Mouse (Mus musculus) liver, embryonic 13.5 days (tissue): ENCODE measurements around the gene Tpm3. TPM values are rescaled to one million over a fixed set of nuclear protein-coding genes. Genes with fewer than 3 reads are reported as not detected.

Experiments used
- ATAC-seq: fragments of 200-750 bp; cut with Nextera tagmentation; 2 replicates; pipeline ENCODE4 v1.8.0; 2017; ENCODE audit warnings: low read depth, mild to moderate bottlenecking, moderate number of reproducible peaks, moderate library complexity
- DNase-seq: peaks from one replicate; pipeline ENCODE4 v3.0.0; 2022
- H3K27ac ChIP-seq: fragments of 300-500 bp; sonication (generic); 2 replicates; pipeline ENCODE4 v1.5.1; 2015; ENCODE audit warnings: moderate library complexity, mild to moderate bottlenecking, inconsistent platforms
- H3K27me3 ChIP-seq: fragments of 300-500 bp; sonication (generic); 2 replicates; pipeline ENCODE4 v1.6.1; 2015; ENCODE audit warnings: mild to moderate bottlenecking, inconsistent platforms
- H3K36me3 ChIP-seq: fragments of 300-500 bp; sonication (generic); 2 replicates; pipeline ENCODE4 v1.6.1; 2015; ENCODE audit warnings: mild to moderate bottlenecking, inconsistent platforms
- H3K4me1 ChIP-seq: fragments of 300-500 bp; sonication (generic); replicated peaks from 2 replicates; pipeline ENCODE4 v1.6.1; 2015; ENCODE audit warnings: inconsistent platforms
- H3K4me2 ChIP-seq: fragments of 300-500 bp; sonication (generic); 2 replicates; pipeline ENCODE4 v1.6.1; 2015; ENCODE audit warnings: inconsistent platforms, mild to moderate bottlenecking, moderate library complexity
- H3K4me3 ChIP-seq: fragments of 300-500 bp; sonication (generic); replicated peaks from 2 replicates; pipeline ENCODE4 v1.5.1; 2015; ENCODE audit warnings: mild to moderate bottlenecking, inconsistent platforms
- H3K9ac ChIP-seq: fragments of 300-500 bp; sonication (generic); 2 replicates; pipeline ENCODE4 v1.6.1; 2015; ENCODE audit warnings: mild to moderate bottlenecking, inconsistent platforms
- H3K9me3 ChIP-seq: fragments of 300-500 bp; sonication (generic); replicated peaks from 2 replicates; pipeline ENCODE4 v1.6.1; 2016; ENCODE audit warnings: inconsistent platforms
- WGBS: fragments of 180-500 bp; shearing (Covaris S2); methylation state at CpG from one replicate; pipeline ENCODE4 v1.1.7; 2015; ENCODE audit not compliant: insufficient replicate concordance; 5-methylcytosine and 5-hydroxymethylcytosine counted together
- polyA plus RNA-seq: library from polyadenylated mRNA; unstranded; fragments of >200 nt; fragmentation: Nextera tagmentation; extraction: Ambion mirVana; gene quantifications from 2 replicates; pipeline ENCODE4 v1.2.1, GENCODE M21; 2015

Tpm3 gene
- polyA plus RNA-seq, 1 experiment from 2014 or later, result 246 TPM

DNA sequence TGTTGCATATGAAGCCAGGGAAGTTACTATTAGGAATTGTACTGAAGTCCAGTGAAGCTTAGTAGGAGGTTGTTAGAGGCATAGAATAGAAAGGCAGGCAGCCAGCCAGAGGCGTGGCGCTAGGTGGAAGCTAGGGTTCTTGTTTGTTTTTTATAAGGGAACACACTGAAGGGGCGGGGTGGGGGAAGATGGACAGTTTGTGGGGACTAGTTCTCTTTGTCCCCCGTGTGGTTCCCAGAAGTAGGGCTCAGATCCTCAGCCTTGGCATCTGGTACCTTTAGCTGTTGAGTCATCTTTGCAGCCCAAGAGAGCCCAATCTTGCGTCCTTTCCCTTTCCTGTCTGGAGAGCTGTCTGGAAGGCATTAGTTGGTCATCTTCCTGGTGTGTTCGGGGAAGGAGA, 12.8 kb downstream of the Tpm3 start:
- H3K4me2 ChIP-seq, result no peak overlapping the region
- ATAC-seq (no peak), DNase-seq (no peak)
- H3K4me1 ChIP-seq, result peaks cover 62% of the 10 kb centered on the region
- H3K27ac ChIP-seq, result no peak overlapping the region
- no peak overlapping the region for H3K4me3 ChIP-seq
- no peaks in the 10 kb centered on the region for H3K27me3 ChIP-seq
- 54% methylated on average over 6 of the region's 6 CpGs for WGBS
- no peaks in the 10 kb centered on the region for H3K9me3 ChIP-seq
- H3K36me3 ChIP-seq, result peaks cover 44% of the 10 kb centered on the region
- H3K9ac ChIP-seq, result no peak overlapping the region

DNA sequence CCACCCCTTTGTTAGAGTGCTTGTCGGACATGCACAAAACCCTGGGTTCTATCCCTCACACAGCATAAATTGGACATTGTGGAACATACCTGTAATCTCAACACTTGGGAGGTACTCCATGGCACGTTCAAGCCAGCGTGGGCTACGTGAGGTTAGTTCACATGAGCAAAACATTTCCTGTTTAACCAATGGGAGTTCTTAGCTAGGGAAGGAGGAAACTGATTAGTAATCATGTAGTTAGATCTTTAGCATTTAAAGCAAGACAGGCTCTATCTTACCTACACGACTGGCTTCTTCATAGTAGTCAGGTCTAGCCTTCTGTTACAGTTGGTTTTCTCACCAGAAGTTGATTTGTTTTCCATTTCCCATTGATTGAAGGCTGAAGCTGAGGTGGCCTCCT, 13.6 kb downstream of the Tpm3 start:
- peaks cover 52% of the 10 kb centered on the region for H3K36me3 ChIP-seq
- WGBS, result 37% methylated on average over 5 of the region's 5 CpGs

DNA sequence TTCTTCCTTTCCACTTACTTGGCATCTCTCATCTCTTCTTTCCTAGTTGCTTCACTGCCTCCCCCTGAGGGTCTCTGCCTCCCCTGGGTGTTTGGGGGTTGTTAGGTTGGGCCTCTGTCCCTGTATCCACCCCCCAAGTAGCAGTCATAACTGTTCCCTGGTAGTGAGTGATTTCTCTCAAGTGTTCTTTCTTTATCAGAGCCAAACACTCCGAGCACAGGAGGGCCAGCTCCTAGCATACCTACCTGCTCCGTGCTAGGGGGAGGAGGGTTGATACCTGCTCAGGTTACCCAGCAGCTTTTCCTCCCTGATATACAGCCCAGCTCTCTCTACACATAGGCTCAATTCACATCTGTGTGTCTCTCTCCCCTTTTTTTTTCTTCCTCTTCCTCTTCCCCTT, 16.2 kb downstream of the Tpm3 start:
- no peak for ATAC-seq
- 78% methylated on average over 2 of the region's 2 CpGs for WGBS

More for the DNA sequence above, 13.6 kb downstream of the Tpm3 start:
- H3K9me3 ChIP-seq, result no peaks in the 10 kb centered on the region
- no peak overlapping the region for H3K27ac ChIP-seq
- DNase-seq, result no peak
- H3K27me3 ChIP-seq, result no peaks in the 10 kb centered on the region
- peaks cover 54% of the 10 kb centered on the region for H3K4me1 ChIP-seq
- H3K9ac ChIP-seq, result no peak overlapping the region
- ATAC-seq, result no peak; the same call in 1 of the 2 replicates
- H3K4me3 ChIP-seq, result no peak overlapping the region
- no peak overlapping the region for H3K4me2 ChIP-seq

DNA sequence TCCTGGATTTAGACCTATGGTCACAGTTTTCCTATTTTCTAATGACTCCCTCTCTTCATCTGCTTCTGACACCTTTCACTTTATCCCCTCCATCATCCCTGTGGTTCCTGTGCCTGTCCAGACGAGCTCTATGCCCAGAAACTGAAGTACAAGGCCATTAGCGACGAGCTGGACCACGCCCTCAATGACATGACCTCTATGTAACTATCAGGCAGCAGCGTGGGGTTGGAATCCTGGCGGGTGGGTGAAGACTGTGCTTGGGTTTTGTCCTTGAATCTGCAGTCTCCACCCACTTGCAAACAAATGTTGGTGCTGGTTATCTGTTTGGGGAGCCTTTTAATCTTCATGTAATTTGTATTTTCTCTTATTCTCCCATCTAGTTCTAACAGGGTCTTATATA, 18.4 kb downstream of the Tpm3 start:
- no peak for ATAC-seq
- 66% methylated on average over 6 of the region's 6 CpGs for WGBS

More for the DNA sequence above, 16.2 kb downstream of the Tpm3 start:
- Histone ChIP-seq H3K27me3 (no peaks in the 10 kb centered on the region), H3K27ac (no peak overlapping the region), H3K9ac (no peak overlapping the region), H3K9me3 (no peaks in the 10 kb centered on the region), H3K4me1 (peaks cover 34% of the 10 kb centered on the region), H3K4me2 (no peak overlapping the region), H3K4me3 (no peak overlapping the region), H3K36me3 (peaks cover 76% of the 10 kb centered on the region)
- no peak for DNase-seq

DNA sequence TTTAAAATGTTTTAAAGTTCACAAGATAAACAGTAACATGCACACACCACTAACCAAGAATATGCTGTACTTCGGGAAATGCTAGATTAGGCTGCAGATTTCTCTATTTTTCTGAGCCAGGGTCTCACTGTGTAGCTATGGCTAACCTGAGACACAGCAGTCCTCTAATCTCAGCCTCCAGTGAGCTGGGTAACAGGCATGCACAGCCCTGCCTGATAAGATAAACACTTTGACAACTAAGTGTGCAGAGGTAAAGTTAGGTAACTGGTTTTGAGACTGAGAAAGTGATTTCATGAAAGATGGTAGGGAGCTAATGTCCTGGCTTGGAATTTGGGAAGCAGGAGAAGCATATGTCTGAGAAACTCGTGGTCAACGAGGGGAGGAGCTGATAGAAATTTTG, 22.0 kb downstream of the Tpm3 start:
- H3K27me3 ChIP-seq, result no peaks in the 10 kb centered on the region
- H3K27ac ChIP-seq, result no peak overlapping the region
- H3K36me3 ChIP-seq, result peaks cover 91% of the 10 kb centered on the region
- DNase-seq, result no peak
- H3K9me3 ChIP-seq, result no peaks in the 10 kb centered on the region
- H3K4me1 ChIP-seq, result peaks cover 8% of the 10 kb centered on the region; the same call in 1 of the 2 replicates
- 69% methylated on average over 3 of the region's 3 CpGs for WGBS
- H3K9ac ChIP-seq, result no peak overlapping the region
- ATAC-seq, result no peak
- no peak overlapping the region for H3K4me3 ChIP-seq
- no peak overlapping the region for H3K4me2 ChIP-seq

More for the DNA sequence above, 18.4 kb downstream of the Tpm3 start:
- no peaks in the 10 kb centered on the region for H3K9me3 ChIP-seq
- no peak for DNase-seq
- no peak overlapping the region for H3K27ac ChIP-seq
- H3K9ac ChIP-seq, result no peak overlapping the region
- H3K27me3 ChIP-seq, result no peaks in the 10 kb centered on the region
- H3K4me1 ChIP-seq, result peaks cover 14% of the 10 kb centered on the region
- H3K36me3 ChIP-seq, result peaks cover 97% of the 10 kb centered on the region
- no peak overlapping the region for H3K4me3 ChIP-seq
- no peak overlapping the region for H3K4me2 ChIP-seq

DNA sequence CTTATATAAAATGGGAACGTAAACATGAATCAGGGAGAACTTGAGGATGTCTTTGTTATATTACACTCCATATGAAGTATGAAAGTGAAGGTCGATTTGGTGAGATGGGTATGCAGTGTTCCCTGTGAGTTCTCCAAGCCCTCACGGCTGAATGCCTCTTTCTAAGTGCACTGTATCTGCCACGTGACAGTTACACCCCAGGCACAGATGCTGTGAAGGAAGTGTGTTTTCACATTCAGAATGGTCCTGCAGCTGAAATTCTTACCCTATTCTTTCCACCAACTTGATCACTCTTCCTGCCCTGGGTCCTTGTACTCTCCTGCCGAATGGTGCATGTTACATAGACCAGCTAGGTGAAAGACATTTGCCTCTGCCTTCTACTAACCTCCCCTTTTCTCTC, 25.5 kb downstream of the Tpm3 start:
- DNase-seq (no peak), ATAC-seq (no peak)
- H3K9me3 ChIP-seq, result no peaks in the 10 kb centered on the region
- H3K4me2 ChIP-seq, result no peak overlapping the region
- H3K27me3 ChIP-seq, result no peaks in the 10 kb centered on the region
- peaks cover 66% of the 10 kb centered on the region for H3K36me3 ChIP-seq
- H3K9ac ChIP-seq, result no peak overlapping the region
- peaks cover 8% of the 10 kb centered on the region; the same call in 1 of the 2 replicates for H3K4me1 ChIP-seq
- no peak overlapping the region for H3K27ac ChIP-seq
- no peak overlapping the region for H3K4me3 ChIP-seq
- 74% methylated on average over 5 of the region's 5 CpGs for WGBS

DNA sequence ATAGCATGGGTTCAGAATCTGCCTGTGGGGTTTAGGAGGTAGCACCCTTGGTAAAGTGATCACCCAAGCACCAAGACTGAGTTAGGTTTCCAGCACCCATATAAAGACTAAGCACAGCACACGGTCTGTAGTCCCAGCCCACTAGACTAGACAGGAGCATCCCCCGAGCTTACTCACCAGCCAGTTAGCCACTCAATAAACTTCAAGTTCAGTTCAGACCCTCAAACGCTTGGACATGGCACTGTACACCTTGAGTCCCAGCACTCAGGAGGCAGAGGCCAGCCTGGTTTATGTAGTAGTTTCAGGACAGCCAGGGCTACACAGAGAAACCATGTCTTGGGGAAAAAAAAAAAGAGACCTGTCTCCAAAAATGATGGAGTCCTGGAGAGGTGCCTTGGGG, 28.6 kb downstream of the Tpm3 start:
- WGBS, result 73% methylated on average over 3 of the region's 3 CpGs
- Histone ChIP-seq H3K4me1 (no peaks in the 10 kb centered on the region), H3K36me3 (peaks cover 38% of the 10 kb centered on the region), H3K27me3 (no peaks in the 10 kb centered on the region), H3K9me3 (no peaks in the 10 kb centered on the region), H3K4me3 (no peak overlapping the region), H3K9ac (no peak overlapping the region), H3K4me2 (no peak overlapping the region), H3K27ac (no peak overlapping the region)
- DNase-seq, result no peak
- no peak for ATAC-seq

DNA sequence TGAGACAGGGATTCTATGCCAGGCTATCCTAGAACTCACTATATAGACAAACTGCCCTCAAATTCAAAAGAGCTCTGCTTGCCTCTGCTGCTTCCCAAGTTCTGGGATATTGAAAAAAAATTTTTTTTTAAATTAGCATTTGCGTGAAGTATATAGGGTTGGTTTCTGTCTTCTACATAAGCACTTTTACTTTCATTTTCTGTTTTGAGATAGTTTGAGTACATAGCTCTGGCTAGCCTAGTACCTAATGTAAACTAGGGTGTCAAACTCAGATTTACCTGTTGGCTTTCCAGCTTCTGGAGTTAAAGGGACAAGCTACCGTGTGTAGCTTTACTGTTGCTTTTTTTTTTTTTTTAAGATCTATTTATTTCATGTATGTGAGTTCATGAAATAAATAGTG, 29.2 kb downstream of the Tpm3 start:
- no peak for ATAC-seq
- Histone ChIP-seq H3K4me2 (no peak overlapping the region), H3K27ac (no peak overlapping the region), H3K9me3 (no peaks in the 10 kb centered on the region), H3K9ac (no peak overlapping the region), H3K4me3 (no peak overlapping the region), H3K27me3 (no peaks in the 10 kb centered on the region), H3K4me1 (no peaks in the 10 kb centered on the region), H3K36me3 (peaks cover 33% of the 10 kb centered on the region)
- DNase-seq, result no peak
- 74% methylated on average over 2 of the region's 2 CpGs for WGBS

DNA sequence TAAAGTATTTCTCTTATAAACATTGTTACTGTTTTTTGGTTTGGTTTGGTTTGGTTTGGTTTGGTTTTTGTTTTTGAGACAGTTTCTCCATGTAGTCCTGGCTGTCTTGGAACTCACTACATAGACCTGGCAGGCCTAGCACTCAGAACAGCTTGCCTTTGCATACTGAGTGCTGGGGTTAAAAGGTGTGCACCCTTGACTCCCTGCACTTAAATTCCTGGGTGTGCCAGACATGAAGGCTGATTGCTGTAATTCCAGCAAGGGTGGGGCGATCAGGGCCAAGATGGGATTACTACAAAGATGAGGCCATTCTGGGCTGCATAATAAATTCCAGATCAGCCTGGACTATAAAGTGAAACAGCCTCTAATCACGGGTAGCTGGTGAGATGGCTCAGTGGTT, 29.8 kb downstream of the Tpm3 start:
- no peak overlapping the region for H3K9ac ChIP-seq
- no peak overlapping the region for H3K27ac ChIP-seq
- H3K4me1 ChIP-seq, result no peaks in the 10 kb centered on the region
- ATAC-seq, result no peak
- no peak overlapping the region for H3K4me2 ChIP-seq
- no peak overlapping the region for H3K4me3 ChIP-seq
- no peaks in the 10 kb centered on the region for H3K9me3 ChIP-seq
- no peak for DNase-seq
- WGBS, result 78% methylated on average over 2 of the region's 2 CpGs
- H3K36me3 ChIP-seq, result peaks cover 30% of the 10 kb centered on the region
- H3K27me3 ChIP-seq, result no peaks in the 10 kb centered on the region

DNA sequence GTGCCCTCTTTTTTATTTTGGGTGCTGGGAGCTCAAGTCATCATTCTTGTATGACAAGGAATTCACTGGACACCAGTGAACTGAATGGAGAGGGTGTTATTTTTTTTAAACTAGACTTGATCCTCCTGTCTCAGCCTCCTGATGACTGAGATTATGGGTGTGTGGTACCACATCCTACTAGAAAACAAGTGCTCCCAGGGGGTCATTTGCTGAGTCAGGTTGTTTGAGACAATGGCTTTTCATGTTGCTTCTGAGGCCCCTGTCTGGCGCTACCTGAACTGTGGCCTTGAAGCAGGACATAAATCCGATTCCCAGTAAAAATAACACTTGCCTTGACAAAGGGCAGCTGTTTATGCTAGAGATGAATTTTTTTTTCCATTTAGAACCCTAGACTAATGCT, 30.7 kb downstream of the Tpm3 start:
- H3K4me1 ChIP-seq, result no peaks in the 10 kb centered on the region
- no peaks in the 10 kb centered on the region for H3K9me3 ChIP-seq
- no peak overlapping the region for H3K4me2 ChIP-seq
- peaks cover 23% of the 10 kb centered on the region for H3K36me3 ChIP-seq
- no peak overlapping the region for H3K9ac ChIP-seq
- WGBS, result 74% methylated on average over 2 of the region's 2 CpGs
- H3K27ac ChIP-seq, result no peak overlapping the region
- ATAC-seq, result no peak
- no peak for DNase-seq
- no peaks in the 10 kb centered on the region for H3K27me3 ChIP-seq
- no peak overlapping the region for H3K4me3 ChIP-seq

DNA sequence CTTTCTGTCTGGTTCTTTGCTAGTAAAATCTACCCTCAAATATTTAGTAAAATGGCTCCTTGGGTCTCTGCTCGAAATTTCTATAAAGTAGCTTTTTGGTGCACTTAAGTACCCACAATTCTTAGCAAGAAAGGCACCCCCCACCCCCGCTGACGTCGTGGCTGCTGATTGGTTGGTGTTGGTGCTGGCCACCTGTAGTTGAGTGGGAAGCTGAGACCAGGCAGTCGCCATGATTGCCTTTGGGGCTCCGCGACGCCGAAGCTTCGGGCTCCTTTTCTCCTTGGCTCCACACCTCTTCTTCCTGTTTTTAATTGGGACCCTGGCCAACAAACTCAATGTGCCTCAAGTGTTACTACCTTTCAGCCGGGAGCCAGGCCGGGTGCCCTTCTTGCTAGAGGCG, 31.5 kb downstream of the Tpm3 start, which contains the start of gene Nup210l:
Nup210l (plus strand) TSS at position 195 of the 400 bp plus-strand sequence.
- peaks cover 15% of the 10 kb centered on the region for H3K36me3 ChIP-seq
- 74% methylated on average over 13 of the region's 13 CpGs for WGBS
- no peak for DNase-seq
- H3K4me3 ChIP-seq, result no peak within 1 kb of the TSS
- no peak within 1 kb of the TSS for H3K9ac ChIP-seq
- no peak within 1 kb of the TSS for H3K27ac ChIP-seq
- no peaks in the 10 kb centered on the region for H3K27me3 ChIP-seq
- H3K4me1 ChIP-seq, result no peaks in the 10 kb centered on the region
- H3K9me3 ChIP-seq, result no peaks in the 10 kb centered on the region
- ATAC-seq, result no peak
- H3K4me2 ChIP-seq, result no peak within 1 kb of the TSS

DNA sequence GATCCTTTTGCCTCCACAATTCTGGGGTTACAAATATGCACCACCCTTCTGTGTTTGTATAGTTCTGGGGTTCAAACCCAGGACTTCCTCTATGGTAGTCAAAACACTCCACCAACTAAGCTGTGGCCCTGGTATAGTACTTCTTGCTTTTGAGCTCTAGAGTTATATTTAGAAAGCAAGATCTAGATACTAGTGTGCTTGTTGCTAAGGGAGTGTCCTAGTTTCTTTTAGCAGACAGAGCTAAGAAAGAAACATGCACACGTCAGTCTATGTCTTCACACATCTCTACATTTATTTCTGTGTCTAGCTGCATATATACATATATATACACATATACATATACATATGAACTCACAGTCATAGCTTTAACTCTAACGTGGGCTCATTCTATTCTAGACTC, 39.3 kb downstream of the Tpm3 start:
- no peaks in the 10 kb centered on the region for H3K36me3 ChIP-seq
- H3K9ac ChIP-seq, result no peak overlapping the region
- 57% methylated on average over 2 of the region's 2 CpGs for WGBS
- H3K4me2 ChIP-seq, result no peak overlapping the region
- H3K4me3 ChIP-seq, result no peak overlapping the region
- no peaks in the 10 kb centered on the region for H3K4me1 ChIP-seq
- H3K9me3 ChIP-seq, result no peaks in the 10 kb centered on the region
- no peak overlapping the region for H3K27ac ChIP-seq
- H3K27me3 ChIP-seq, result no peaks in the 10 kb centered on the region
- no peak for ATAC-seq
- no peak for DNase-seq
